Mouse (Mus musculus) limb, embryonic 14.5 days (tissue): Measurements from ENCODE around the gene Stk26. TPM values are rescaled to one million over a fixed set of nuclear protein-coding genes. Genes with fewer than 3 reads are reported as not detected.
A peak's percentile ranks its signal among the peaks of the same experiment; 100 is the strongest.

ENCODE experiments used
- ATAC-seq: fragments of 200-750 bp; cut with Nextera tagmentation; 2 replicates; pipeline ENCODE4 v1.8.0; 2017; ENCODE audit warnings: low read depth, moderate number of reproducible peaks, moderate TSS enrichment; ENCODE audit not compliant: low FRiP score
- DNase-seq: peaks from one replicate; pipeline ENCODE4 v3.0.0-alpha.2; 2015; ENCODE audit warnings: low spot score
- H3K27ac ChIP-seq: fragments of 300-500 bp; sonication (generic); replicated peaks from 2 replicates; pipeline ENCODE4 v1.5.1; 2014; ENCODE audit warnings: low read depth, mild to moderate bottlenecking, low read length, moderate library complexity, mixed read lengths
- H3K27me3 ChIP-seq: fragments of 300-500 bp; sonication (generic); 2 replicates; pipeline ENCODE4 v1.6.1; 2014; ENCODE audit warnings: low read length, mixed read lengths; ENCODE audit not compliant: control insufficient read depth, insufficient read depth
- H3K36me3 ChIP-seq: fragments of 300-500 bp; sonication (generic); 2 replicates; pipeline ENCODE4 v1.6.1; 2014; ENCODE audit warnings: mild to moderate bottlenecking, low read length, moderate library complexity, mixed read lengths; ENCODE audit not compliant: control insufficient read depth, insufficient read depth
- H3K4me1 ChIP-seq: fragments of 300-500 bp; sonication (generic); 2 replicates; pipeline ENCODE4 v1.6.1; 2014; ENCODE audit warnings: antibody characterized with exemption, low read length, mixed read lengths; ENCODE audit not compliant: control insufficient read depth, insufficient read depth
- H3K4me2 ChIP-seq: fragments of 300-500 bp; sonication (generic); replicated peaks from 2 replicates; pipeline ENCODE4 v1.6.1; 2014; ENCODE audit warnings: low read depth, mild to moderate bottlenecking, low read length, moderate library complexity; ENCODE audit not compliant: severe bottlenecking
- H3K4me3 ChIP-seq: fragments of 300-500 bp; sonication (generic); replicated peaks from 2 replicates; pipeline ENCODE4 v1.5.1; 2014; ENCODE audit warnings: low read length
- H3K9ac ChIP-seq: fragments of 300-500 bp; sonication (generic); 2 replicates; pipeline ENCODE4 v1.6.1; 2014; ENCODE audit warnings: mild to moderate bottlenecking, low read depth, low read length, moderate library complexity; ENCODE audit not compliant: severe bottlenecking
- H3K9me3 ChIP-seq: fragments of 300-500 bp; sonication (generic); 2 replicates; pipeline ENCODE4 v1.6.1; 2016; ENCODE audit warnings: low read length; ENCODE audit not compliant: control insufficient read depth
- POLR2A ChIP-seq: fragments of 200-500 bp; IDR thresholded peaks from 2 replicates; pipeline ENCODE4 v1.8.0; 2012; ENCODE audit warnings: inconsistent platforms, mild to moderate bottlenecking, moderate library complexity, borderline replicate concordance; ENCODE audit not compliant: insufficient read depth, insufficient read length; ENCODE audit errors: extremely low read depth
- WGBS: fragments of 180-500 bp; shearing (Covaris S2); extraction: QIAGEN DNeasy Blood & Tissue Kit; methylation state at CpG from one replicate; pipeline ENCODE4 v1.1.7; 2014; 5-methylcytosine and 5-hydroxymethylcytosine counted together
- polyA plus RNA-seq, 2 experiments: library from polyadenylated mRNA; depleted of rRNA in 1 of 2; stranded (reverse) in 1 of 2; unstranded in 1 of 2; fragments of >200 nt; fragmentation: Nextera tagmentation in 1 of 2; extraction: Ambion mirVana in 1 of 2; gene quantifications; 2 replicates each; pipeline versions ENCODE4 v1.2.1 to v1.2.3; 2012 to 2014

Gene Stk26
- polyA plus RNA-seq, 2 experiments: 16.4 to 46.3 TPM

- Histone ChIP-seq H3K27me3 (no peaks in the 10 kb centered on the region), H3K27ac (no peak overlapping the region), H3K4me1 (no peaks in the 10 kb centered on the region), H3K4me2 (no peak overlapping the region), H3K36me3 (no peaks in the 10 kb centered on the region), H3K9me3 (no peaks in the 10 kb centered on the region), H3K4me3 (no peak overlapping the region), H3K9ac (no peak overlapping the region)
- ATAC-seq (no peak), DNase-seq (no peak)
- WGBS: 55% methylated on average over 4 of the region's 4 CpGs
- no peak for TF ChIP-seq POLR2A
Measured at GRCm38 (mm10) chrX:50805654-50806053, 35.2 kb upstream of the Stk26 start.

GRCm38 (mm10) chrX:50823856-50824255, 17.0 kb upstream of the Stk26 start:
- no peaks in the 10 kb centered on the region for H3K27me3 ChIP-seq
- no peaks in the 10 kb centered on the region for H3K9me3 ChIP-seq
- no peak overlapping the region for H3K9ac ChIP-seq
- no peak for TF ChIP-seq POLR2A
- H3K4me2 ChIP-seq: no peak overlapping the region
- no peak overlapping the region for H3K4me3 ChIP-seq
- H3K36me3 ChIP-seq: no peaks in the 10 kb centered on the region
- no peak for ATAC-seq
- no peak overlapping the region for H3K27ac ChIP-seq
- 60% methylated on average over 6 of the region's 6 CpGs for WGBS
- no peaks in the 10 kb centered on the region for H3K4me1 ChIP-seq
- DNase-seq: no peak

GRCm38 (mm10) chrX:50835592-50835991, 5.3 kb upstream of the Stk26 start:
- Histone ChIP-seq H3K4me3 (no peak overlapping the region), H3K4me1 (no peaks in the 10 kb centered on the region), H3K4me2 (no peak overlapping the region), H3K9ac (no peak overlapping the region), H3K27ac (no peak overlapping the region), H3K36me3 (no peaks in the 10 kb centered on the region), H3K9me3 (no peaks in the 10 kb centered on the region), H3K27me3 (no peaks in the 10 kb centered on the region)
- ATAC-seq (no peak), DNase-seq (no peak)
- TF ChIP-seq POLR2A: no peak
- 66% methylated on average over 3 of the region's 3 CpGs for WGBS

- Histone ChIP-seq H3K4me1 (no peaks in the 10 kb centered on the region), H3K9ac (no peak overlapping the region), H3K27me3 (no peaks in the 10 kb centered on the region), H3K27ac (no peak overlapping the region), H3K36me3 (no peaks in the 10 kb centered on the region), H3K4me2 (no peak overlapping the region), H3K9me3 (no peaks in the 10 kb centered on the region), H3K4me3 (no peak overlapping the region)
- no peak for TF ChIP-seq POLR2A
- ATAC-seq (no peak), DNase-seq (no peak)
- 47% methylated on average over 10 of the region's 10 CpGs for WGBS
Measured at GRCm38 (mm10) chrX:50836029-50836691, 4.7 kb upstream of the Stk26 start.

- Histone ChIP-seq H3K4me2 (peak overlapping the region; percentile 54), H3K9ac (peak overlapping the region; percentile 65), H3K27me3 (no peaks in the 10 kb centered on the region), H3K9me3 (no peaks in the 10 kb centered on the region), H3K4me3 (peak overlapping the region; percentile 54), H3K36me3 (no peaks in the 10 kb centered on the region), H3K4me1 (no peaks in the 10 kb centered on the region), H3K27ac (peak overlapping the region; percentile 21; the same call in 1 of the 2 replicates)
- WGBS: 27% methylated on average over 20 of the region's 23 CpGs
- ATAC-seq: peak; percentile 60
- no peak for DNase-seq
- TF ChIP-seq POLR2A: no peak
Measured at GRCm38 (mm10) chrX:50841587-50841986, 740 bp downstream of the Stk26 start.
